Mouse (Mus musculus) Muller cell, postnatal 12 days (primary cell): ENCODE measurements at regions not wholly inside any gene's neighbourhood (a gene's known extent, or its start where the extent isn't known, plus 50 kb on each side); places are given as distances from the start of the nearest gene placed in this dataset.

Experiments used
- DNase-seq: peaks from one replicate; pipeline ENCODE4 v3.0.0-alpha.2; 2015; ENCODE audit errors: inconsistent ontology term

GRCm38 (mm10) chr19:21150241-21150640, 121.8 kb upstream of the Zfand5 start:
- no peak for DNase-seq

- DNase-seq, result no peak
These were observed 125.2 kb upstream of the Zfand5 start for GRCm38 (mm10) chr19:21146860-21147390.

GRCm38 (mm10) chr19:21144659-21145283, 127.3 kb upstream of the Zfand5 start:
- DNase-seq, result peak; percentile 15

DNA sequence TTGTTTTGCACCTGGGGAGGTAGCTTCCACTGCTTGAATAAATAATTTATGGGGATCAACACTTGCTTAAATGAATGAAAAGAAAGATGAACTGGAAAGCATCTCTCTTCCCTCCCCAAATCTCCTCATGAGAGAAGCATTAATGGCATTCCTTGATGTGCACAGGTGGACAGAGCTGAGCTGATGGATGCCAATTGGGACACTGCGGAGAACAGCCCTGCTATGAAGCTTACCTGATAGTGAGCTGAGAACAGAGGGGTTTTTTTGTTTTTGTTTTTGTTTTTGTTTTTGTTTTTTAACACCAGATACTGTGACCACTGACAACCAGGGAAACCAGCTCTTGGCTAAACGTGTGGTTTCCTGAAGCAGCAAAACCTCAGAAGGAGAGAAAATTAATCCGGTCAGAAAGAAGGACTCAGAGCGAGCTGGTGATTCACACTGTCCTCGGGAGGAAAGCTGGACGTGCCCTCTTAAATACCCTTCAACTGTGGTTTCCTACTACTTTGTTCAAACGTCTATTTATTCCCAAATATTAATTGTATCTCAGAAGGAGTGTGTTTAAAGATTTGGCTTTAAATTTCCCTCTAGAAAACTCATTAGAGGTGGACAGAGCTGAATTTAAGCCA, 128.0 kb upstream of the Zfand5 start:
- DNase-seq, result peak; percentile 21

DNA sequence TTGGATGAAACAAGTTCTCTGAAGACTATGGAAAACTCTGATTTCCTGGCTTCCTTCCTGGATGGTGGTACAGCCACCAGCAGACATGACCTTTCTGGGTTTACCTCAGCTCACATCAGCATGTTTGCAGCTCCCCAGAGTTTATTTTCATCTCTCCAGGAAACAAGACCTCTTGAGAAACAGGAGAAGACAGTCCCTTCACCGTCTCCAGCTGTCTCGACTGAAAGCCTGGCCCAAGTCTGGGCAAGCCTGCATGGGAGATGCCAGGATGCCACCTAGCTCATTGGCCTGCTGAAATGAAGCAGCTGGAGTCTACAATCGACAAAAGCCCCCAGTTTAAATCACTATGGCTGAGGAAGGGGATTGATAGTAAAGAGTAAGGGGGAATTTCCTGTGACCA, 131.6 kb upstream of the Zfand5 start:
- DNase-seq, result no peak

GRCm38 (mm10) chr19:21138998-21139495, 133.0 kb upstream of the Zfand5 start:
- no peak for DNase-seq

GRCm38 (mm10) chr19:21136756-21137155, 135.3 kb upstream of the Zfand5 start:
- DNase-seq, result no peak

DNA sequence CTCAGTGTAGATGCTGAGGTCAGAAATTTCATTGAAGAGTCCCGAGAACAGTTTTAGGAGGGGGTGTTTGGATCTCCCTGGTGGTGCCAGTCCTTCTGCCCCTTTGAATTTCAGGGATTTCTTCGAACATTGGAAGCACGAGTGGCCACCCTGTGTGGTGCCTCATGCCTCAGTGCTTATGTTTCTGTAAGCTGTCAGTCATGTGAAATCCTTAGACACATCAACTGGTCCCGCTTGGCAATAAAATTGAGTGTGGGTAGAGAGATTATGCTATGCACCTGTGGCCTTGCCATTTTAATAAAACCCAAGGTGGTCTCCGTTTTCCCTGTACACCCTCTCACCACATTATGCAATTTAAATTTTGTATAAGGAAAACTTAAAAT, 136.1 kb upstream of the Zfand5 start:
- no peak for DNase-seq

GRCm38 (mm10) chr19:21135297-21135997, 136.6 kb upstream of the Zfand5 start:
- peak; percentile 11 for DNase-seq

DNA sequence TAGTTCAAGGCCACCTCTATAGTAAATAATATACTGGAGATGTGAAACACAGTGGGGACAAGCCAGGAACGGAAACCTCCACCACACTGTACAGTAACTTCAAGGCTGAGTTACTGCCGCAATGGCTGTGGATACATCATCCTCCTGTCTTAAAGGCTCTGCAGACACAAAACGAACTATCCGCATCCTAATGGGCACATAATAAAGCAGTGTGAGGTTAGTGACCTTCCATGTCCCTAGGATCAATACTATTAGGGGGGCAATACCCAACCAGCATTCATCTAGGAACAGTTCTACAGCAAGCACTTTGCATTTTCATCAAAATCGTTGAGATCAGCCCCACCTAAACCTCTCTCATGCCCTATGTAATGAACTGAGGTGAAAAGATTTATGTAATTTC, 142.4 kb upstream of the Zfand5 start:
- DNase-seq, result no peak

- no peak for DNase-seq
These were observed 144.9 kb upstream of the Zfand5 start for GRCm38 (mm10) chr19:21127079-21127745.

- no peak for DNase-seq
These were observed 145.4 kb upstream of the Zfand5 start for GRCm38 (mm10) chr19:21126670-21127069.

GRCm38 (mm10) chr19:21119477-21119876, 152.6 kb upstream of the Zfand5 start:
- peak; percentile 89 for DNase-seq

DNA sequence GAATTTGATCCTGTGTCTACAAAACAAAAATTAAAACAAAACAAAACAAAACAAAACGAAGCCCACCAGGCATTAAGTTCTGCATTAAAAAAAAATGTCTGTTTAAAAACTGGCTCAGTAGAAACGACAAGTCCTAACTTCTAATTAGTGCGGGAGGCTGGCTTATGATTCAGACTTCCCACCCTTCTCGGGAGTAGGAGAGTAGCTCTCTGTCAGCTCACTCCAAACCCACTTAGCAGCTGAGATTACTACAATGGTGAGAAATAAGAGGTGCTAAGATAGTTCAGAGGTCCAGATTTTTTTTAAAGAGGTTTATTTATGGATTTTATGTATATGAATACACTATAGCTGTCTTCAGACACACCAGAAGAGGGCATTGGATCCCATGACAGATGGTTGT, 153.3 kb upstream of the Zfand5 start:
- DNase-seq, result peak; percentile 26

DNA sequence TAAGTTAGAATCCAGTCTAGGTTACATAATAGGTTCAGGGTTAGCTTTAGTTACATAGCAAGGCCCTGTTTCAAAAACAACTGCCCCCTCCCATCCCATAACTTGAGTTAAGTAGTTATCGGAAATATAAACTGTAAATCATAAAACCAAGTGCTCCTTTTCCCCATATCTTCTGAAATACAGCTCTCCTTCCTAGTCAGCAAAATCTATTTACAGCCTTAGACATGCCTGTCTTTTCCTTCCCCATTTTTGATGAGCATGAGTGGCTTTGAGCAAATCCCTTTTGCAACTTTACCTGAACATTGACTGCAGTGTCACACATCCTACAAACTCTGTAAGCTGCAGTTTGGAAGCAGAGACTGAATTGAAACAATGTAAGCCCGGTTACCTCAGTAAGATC, 156.4 kb upstream of the Zfand5 start:
- no peak for DNase-seq

DNA sequence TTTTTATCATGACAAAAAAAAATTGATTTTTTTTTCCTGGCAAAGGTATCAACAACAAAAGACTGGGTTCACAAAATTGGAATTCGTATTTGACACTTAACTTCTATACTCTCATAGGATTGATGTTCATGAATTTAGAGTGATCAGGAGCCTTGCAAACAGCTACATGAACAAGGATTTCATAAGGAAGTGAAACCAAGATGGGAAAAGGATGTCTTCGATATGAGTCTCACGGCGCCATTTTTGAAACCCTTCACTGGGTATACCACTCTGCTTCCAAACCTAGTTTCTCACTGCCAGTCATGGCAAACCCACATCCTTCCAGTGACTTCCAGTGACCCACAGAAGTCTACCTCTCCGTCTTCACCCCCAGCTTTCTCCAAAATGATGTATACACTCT, 157.8 kb upstream of the Tmc1 start:
- DNase-seq, result no peak

- DNase-seq, result no peak
These were observed 154.3 kb upstream of the Tmc1 start for GRCm38 (mm10) chr19:21108311-21108710.

DNA sequence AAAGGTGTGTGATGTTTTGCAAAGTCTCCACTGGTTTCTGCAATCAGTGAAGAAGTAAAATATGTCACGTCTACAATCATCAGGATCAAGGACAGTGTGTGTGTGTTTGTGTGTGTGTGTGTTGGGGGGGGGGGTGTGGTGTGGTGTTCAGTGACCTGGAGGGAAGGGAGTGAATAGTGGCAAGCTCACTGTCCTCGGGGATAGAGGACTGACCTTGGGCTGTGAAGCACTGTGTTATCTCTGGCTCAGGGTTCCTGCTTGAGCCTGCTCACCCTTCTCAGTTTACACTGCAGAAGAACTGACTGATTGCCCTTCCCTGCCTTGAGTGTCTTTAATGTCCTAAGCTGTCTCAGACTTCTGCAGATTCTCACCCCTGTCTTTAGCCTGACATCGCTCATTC, 153.7 kb upstream of the Tmc1 start:
- no peak for DNase-seq

DNA sequence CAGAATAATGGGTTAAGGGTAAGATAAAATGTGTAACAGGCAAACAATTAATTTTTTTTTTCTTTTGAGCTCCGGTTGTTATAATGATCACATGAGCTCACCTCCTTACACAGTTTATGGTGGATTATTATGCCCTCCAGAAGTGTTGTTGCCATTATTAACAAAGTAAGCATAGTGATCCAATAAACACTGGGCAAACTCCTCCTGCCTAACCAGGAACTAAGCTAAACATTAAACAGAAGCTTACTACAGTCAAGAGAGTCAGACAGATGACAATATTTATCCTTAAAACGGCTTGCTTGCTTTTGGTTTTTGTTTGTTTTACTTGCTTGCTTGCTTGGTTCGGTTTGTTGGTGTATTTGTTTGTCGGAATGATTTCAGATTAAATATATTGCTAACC, 153.3 kb upstream of the Tmc1 start:
- no peak for DNase-seq

DNA sequence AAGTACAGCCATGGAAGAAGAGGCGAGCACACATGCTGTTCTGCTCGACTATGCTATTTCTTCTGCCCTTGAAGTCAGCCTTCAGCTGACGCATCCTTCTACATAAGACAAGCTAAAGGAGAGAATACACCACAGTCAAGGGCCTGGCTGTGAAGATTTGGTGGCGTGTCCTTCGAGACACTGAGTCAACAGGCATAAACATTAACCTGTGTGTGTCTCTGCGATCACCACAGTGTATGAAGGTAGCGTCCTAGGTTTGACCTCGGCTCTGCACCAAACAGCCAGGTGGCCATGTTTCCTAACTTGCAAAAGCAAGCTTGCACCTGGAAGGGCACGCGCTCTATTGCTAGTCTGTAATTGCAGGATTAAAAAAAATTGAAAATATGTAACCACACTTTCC, 152.8 kb upstream of the Tmc1 start:
- no peak for DNase-seq

DNA sequence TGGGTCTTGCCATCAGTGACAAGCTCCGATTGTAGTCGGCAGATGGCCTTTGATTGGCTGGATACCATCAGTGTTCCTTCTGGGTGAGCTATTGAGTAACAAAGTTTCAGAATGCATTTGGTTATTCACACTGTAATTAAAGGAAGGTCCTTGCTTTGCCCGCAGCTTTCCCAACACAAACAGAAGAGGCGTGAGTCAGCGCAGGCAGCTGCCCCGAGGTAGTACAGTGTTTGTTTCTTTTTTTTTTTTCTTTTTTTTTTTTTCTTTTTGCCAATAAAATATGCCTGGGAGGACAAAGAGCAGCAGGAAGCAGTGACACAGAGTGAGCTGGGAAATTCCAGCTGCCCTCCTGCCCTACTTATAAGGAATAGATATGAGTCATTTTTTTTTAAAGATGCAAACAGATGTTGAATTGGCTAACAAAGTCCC, 152.3 kb upstream of the Tmc1 start:
- DNase-seq, result peak; percentile 97

GRCm38 (mm10) chr19:21105004-21105403, 151.0 kb upstream of the Tmc1 start:
- DNase-seq, result no peak
